Comparison of ENCODE assay signal across 12 mouse cellular contexts in the genomic region with DNA sequence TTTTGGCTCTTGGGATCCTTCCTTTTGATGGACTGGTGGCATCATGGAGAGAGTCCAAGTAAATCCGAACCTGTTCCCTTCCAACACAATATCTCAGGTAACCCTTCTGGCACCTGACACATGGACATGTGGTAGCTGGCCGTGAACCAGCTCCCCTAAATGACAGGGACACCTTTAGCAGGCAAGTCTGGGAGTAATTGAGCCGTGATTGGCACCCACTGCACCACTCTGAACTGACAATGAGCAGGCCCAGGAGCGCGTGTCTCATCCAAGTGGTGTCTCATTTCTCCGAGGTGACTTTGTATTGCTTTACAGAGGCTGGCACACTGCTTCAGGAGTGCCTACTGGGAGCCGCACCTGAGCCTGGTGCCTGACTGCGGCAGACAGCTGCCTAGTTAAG.
"Had no signal": no experiment of that assay in that cellular context is flagged by ENCODE, and none has a peak within 500 bp of the region (broad histone marks: within the 10 kb centered on the region; RNA-seq: fewer than 3 reads in every experiment).

No protein-coding gene starts in this region.

- H3K36me3 ChIP-seq: liver, embryonic 13.5 days had no signal

- H3K27me3 ChIP-seq: liver, embryonic 13.5 days had no signal

- H3K4me3 ChIP-seq: left cerebral cortex, adult 2 months; liver, embryonic 13.5 days had no signal

- H3K4me2 ChIP-seq: liver, embryonic 13.5 days; midbrain, embryonic 11.5 days had no signal

- H3K27ac ChIP-seq: left cerebral cortex, adult 2 months; liver, embryonic 13.5 days had no signal

- DNase-seq: kidney, postnatal 10 days; kidney, postnatal 36 days; layer of hippocampus, postnatal 36 days; liver, embryonic 13.5 days; lung, adult 2 months; lung, postnatal 14 days; lung, postnatal 4 days; midbrain, embryonic 14.5 days; thymus, adult 18-20 months; thymus, postnatal 36 days had no signal

- H3K9me3 ChIP-seq: liver, embryonic 13.5 days had no signal

- H3K9ac ChIP-seq: liver, embryonic 13.5 days had no signal
